Mouse (Mus musculus) stomach, postnatal 0 days (tissue): ENCODE results near the gene 1700042G07Rik.

Source experiments
- CTCF ChIP-seq: IDR thresholded peaks from 2 replicates; pipeline ENCODE4 v1.5.1; 2016; ENCODE audit warnings: antibody characterized with exemption, low read depth, mild to moderate bottlenecking, moderate library complexity
- EP300 ChIP-seq: optimal IDR thresholded peaks from 2 replicates; pipeline ENCODE3; 2016; ENCODE audit warnings: antibody characterized with exemption

GRCm38 (mm10) chr4:116159912-116160311, 13.3 kb upstream of the 1700042G07Rik start:
- no peak for TF ChIP-seq EP300
- peak; percentile 76 for TF ChIP-seq CTCF
